Mouse (Mus musculus) bone marrow macrophage, adult 2 months (primary cell): ENCODE measurements around the gene Blvra.

Experiments used
- CTCF ChIP-seq: IDR thresholded peaks from 2 replicates; pipeline ENCODE4 v1.5.1; 2012; ENCODE audit warnings: low read depth, mild to moderate bottlenecking, low read length, moderate library complexity
- POLR2A ChIP-seq: IDR thresholded peaks from 2 replicates; pipeline ENCODE4 v1.6.1; 2012; ENCODE audit warnings: mild to moderate bottlenecking, low read depth, low read length, borderline replicate concordance

GRCm38 (mm10) chr2:127068806-127069205, 1.7 kb upstream of the Blvra start:
- TF ChIP-seq CTCF (no peak), POLR2A (no peak)
